Mouse (Mus musculus) CH12.LX (cell line): ENCODE results near the gene Rhof. TPM values are rescaled to one million over a fixed set of nuclear protein-coding genes. Genes with fewer than 3 reads are reported as not detected.

ENCODE experiments used
- DNase-seq: peaks from one replicate; pipeline ENCODE4 v3.0.0-alpha.2; 2013; ENCODE audit errors: extremely low read depth
- H3K27ac ChIP-seq: 2 replicates; pipeline ENCODE4 v1.5.1; 2012; ENCODE audit warnings: low read depth, mild to moderate bottlenecking, control low read depth, moderate library complexity; ENCODE audit not compliant: insufficient read depth
- H3K27me3 ChIP-seq: replicated peaks from 2 replicates; pipeline ENCODE3; 2012; ENCODE audit warnings: inconsistent platforms
- H3K36me3 ChIP-seq, 2 experiments: replicated peaks in 1 of 2; 2 replicates each; pipeline versions ENCODE3 to v1.6.1; 2012; ENCODE audit warnings: inconsistent platforms in 1 of 2, low read length in 1 of 2, mild to moderate bottlenecking in 1 of 2, mixed read lengths in 1 of 2, moderate library complexity in 1 of 2; ENCODE audit not compliant: control insufficient read depth in 1 of 2, insufficient read depth in 1 of 2
- H3K4me1 ChIP-seq, 2 experiments: 2 replicates each; pipeline ENCODE4 v1.6.1; 2012; ENCODE audit warnings: inconsistent platforms in 1 of 2, moderate library complexity in 1 of 2; ENCODE audit not compliant: insufficient read depth in 2 of 2, control insufficient read depth in 1 of 2
- H3K4me2 ChIP-seq: 2 replicates; pipeline ENCODE4 v1.6.1; 2012; ENCODE audit warnings: low read depth, mild to moderate bottlenecking, control low read depth; ENCODE audit not compliant: poor library complexity, insufficient read depth, severe bottlenecking
- H3K4me3 ChIP-seq, 3 experiments: fragments of 150-350 bp in 1 of 3; sonication (generic) in 1 of 3; replicated peaks in 1 of 3; 2 replicates each; pipeline versions ENCODE3 to v1.5.1; 2011 to 2012; ENCODE audit warnings: low read depth in 2 of 3, low read length in 2 of 3, mild to moderate bottlenecking in 2 of 3, moderate library complexity in 2 of 3, control low read depth in 1 of 3, improper control_type of control experiment in 1 of 3, inconsistent platforms in 1 of 3, mixed read lengths in 1 of 3; ENCODE audit not compliant: poor library complexity in 1 of 3
- H3K79me2 ChIP-seq: replicated peaks from 2 replicates; pipeline ENCODE4 v1.6.1; 2012; ENCODE audit warnings: mild to moderate bottlenecking, moderate library complexity; ENCODE audit not compliant: control insufficient read depth, poor library complexity, insufficient read depth, severe bottlenecking; ENCODE audit errors: extremely low read depth
- H3K9ac ChIP-seq: 2 replicates; pipeline ENCODE4 v1.6.1; 2012; ENCODE audit warnings: low read depth, mild to moderate bottlenecking, control low read depth, moderate library complexity; ENCODE audit not compliant: insufficient read depth
- H3K9me3 ChIP-seq: replicated peaks from 2 replicates; pipeline ENCODE3; 2012; ENCODE audit warnings: low read length, inconsistent platforms, mixed read lengths
- BHLHE40 ChIP-seq: IDR thresholded peaks from 2 replicates; pipeline ENCODE4 v1.6.1; 2011; ENCODE audit warnings: mild to moderate bottlenecking, low read depth, low read length, improper control_type of control experiment
- CHD1 ChIP-seq: IDR thresholded peaks from 2 replicates; pipeline ENCODE4 v1.6.1; 2012; ENCODE audit warnings: low read depth, low read length, improper control_type of control experiment, inconsistent platforms
- CHD2 ChIP-seq: IDR thresholded peaks from 2 replicates; pipeline ENCODE4 v1.6.1; 2011; ENCODE audit warnings: low read length, improper control_type of control experiment
- CTCF ChIP-seq, 2 experiments: IDR thresholded peaks in 1 of 2; conservative IDR thresholded peaks in 1 of 2; 2 replicates each; pipeline ENCODE4 v1.5.1; 2011 to 2012; ENCODE audit warnings: low read depth in 2 of 2, low read length in 2 of 2, improper control_type of control experiment in 1 of 2, inconsistent platforms in 1 of 2, mild to moderate bottlenecking in 1 of 2, moderate library complexity in 1 of 2
- E2F4 ChIP-seq: IDR thresholded peaks from 2 replicates; pipeline ENCODE4 v1.6.1; 2011; ENCODE audit warnings: low read depth, low read length, improper control_type of control experiment; ENCODE audit not compliant: insufficient replicate concordance
- ELF1 ChIP-seq: IDR thresholded peaks from 2 replicates; pipeline ENCODE4 v1.6.1; 2014; ENCODE audit warnings: low read depth, mild to moderate bottlenecking, inconsistent platforms, low read length, improper control_type of control experiment
- ETS1 ChIP-seq: conservative IDR thresholded peaks from 2 replicates; pipeline ENCODE4 v1.6.1; 2012; ENCODE audit warnings: low read depth, mild to moderate bottlenecking, inconsistent platforms, low read length, improper control_type of control experiment, moderate library complexity
- GABPA ChIP-seq: IDR thresholded peaks from 2 replicates; pipeline ENCODE4 v1.6.1; 2012; ENCODE audit warnings: low read depth, low read length, improper control_type of control experiment, inconsistent platforms; ENCODE audit not compliant: insufficient replicate concordance
- HCFC1 ChIP-seq: IDR thresholded peaks from 2 replicates; pipeline ENCODE4 v1.6.1; 2012; ENCODE audit warnings: low read depth, mild to moderate bottlenecking, inconsistent platforms, low read length, improper control_type of control experiment
- IRF4 ChIP-seq: IDR thresholded peaks from 2 replicates; pipeline ENCODE4 v1.6.1; 2014; ENCODE audit warnings: low read depth, mild to moderate bottlenecking, inconsistent platforms, low read length, improper control_type of control experiment
- JUN ChIP-seq: IDR thresholded peaks from 2 replicates; pipeline ENCODE4 v1.6.1; 2011; ENCODE audit warnings: low read depth, mild to moderate bottlenecking, low read length, improper control_type of control experiment, moderate library complexity; ENCODE audit not compliant: insufficient read depth
- JUND ChIP-seq: conservative IDR thresholded peaks from 2 replicates; pipeline ENCODE4 v1.6.1; 2011; ENCODE audit warnings: low read depth, low read length, improper control_type of control experiment
- KAT2A ChIP-seq: IDR thresholded peaks from 2 replicates; pipeline ENCODE4 v1.6.1; 2012; ENCODE audit warnings: low read length, improper control_type of control experiment, inconsistent platforms; ENCODE audit not compliant: insufficient replicate concordance
- MAFK ChIP-seq: IDR thresholded peaks from 2 replicates; pipeline ENCODE4 v1.6.1; 2011; ENCODE audit warnings: low read length, improper control_type of control experiment; ENCODE audit not compliant: insufficient replicate concordance
- MAX ChIP-seq: IDR thresholded peaks from 2 replicates; pipeline ENCODE4 v1.6.1; 2011; ENCODE audit warnings: low read length, improper control_type of control experiment
- MAZ ChIP-seq: IDR thresholded peaks from 2 replicates; pipeline ENCODE4 v1.6.1; 2012; ENCODE audit warnings: low read depth, mild to moderate bottlenecking, inconsistent platforms, low read length, improper control_type of control experiment, moderate library complexity
- MXI1 ChIP-seq: IDR thresholded peaks from 2 replicates; pipeline ENCODE4 v1.6.1; 2011; ENCODE audit warnings: mild to moderate bottlenecking, low read depth, low read length, improper control_type of control experiment
- MYC ChIP-seq: IDR thresholded peaks from 2 replicates; pipeline ENCODE4 v1.6.1; 2011; ENCODE audit warnings: low read depth, mild to moderate bottlenecking, improper control_type of control experiment, low read length
- NELFE ChIP-seq: IDR thresholded peaks from 2 replicates; pipeline ENCODE4 v1.6.1; 2011; ENCODE audit warnings: low read depth, low read length, improper control_type of control experiment
- NRF1 ChIP-seq: IDR thresholded peaks from 2 replicates; pipeline ENCODE4 v1.6.1; 2014; ENCODE audit warnings: low read depth, mild to moderate bottlenecking, inconsistent platforms, low read length, improper control_type of control experiment, moderate library complexity
- PAX5 ChIP-seq: IDR thresholded peaks from 2 replicates; pipeline ENCODE4 v1.6.1; 2012; ENCODE audit warnings: low read length, inconsistent platforms, mixed read lengths
- POLR2A ChIP-seq: IDR thresholded peaks from 2 replicates; pipeline ENCODE4 v1.6.1; 2011; ENCODE audit warnings: low read depth, mild to moderate bottlenecking, improper control_type of control experiment, low read length
- POLR2AphosphoS2 ChIP-seq: IDR thresholded peaks from 2 replicates; pipeline ENCODE4 v1.6.1; 2011; ENCODE audit warnings: low read depth, low read length, improper control_type of control experiment
- RAD21 ChIP-seq: IDR thresholded peaks from 2 replicates; pipeline ENCODE4 v1.6.1; 2011; ENCODE audit warnings: low read depth, mild to moderate bottlenecking, low read length, improper control_type of control experiment, moderate library complexity
- RCOR1 ChIP-seq: conservative IDR thresholded peaks from 2 replicates; pipeline ENCODE4 v1.6.1; 2012; ENCODE audit warnings: low read depth, mild to moderate bottlenecking, inconsistent platforms, low read length, improper control_type of control experiment
- SIN3A ChIP-seq: IDR thresholded peaks from 2 replicates; pipeline ENCODE4 v1.6.1; 2012; ENCODE audit warnings: low read length, improper control_type of control experiment, inconsistent platforms
- SMC3 ChIP-seq: IDR thresholded peaks from 2 replicates; pipeline ENCODE4 v1.6.1; 2011; ENCODE audit warnings: low read depth, low read length, improper control_type of control experiment
- TBP ChIP-seq: conservative IDR thresholded peaks from 2 replicates; pipeline ENCODE4 v1.6.1; 2011; ENCODE audit warnings: low read depth, low read length, improper control_type of control experiment
- TCF12 ChIP-seq: IDR thresholded peaks from 2 replicates; pipeline ENCODE4 v1.6.1; 2014; ENCODE audit warnings: low read depth, mild to moderate bottlenecking, inconsistent platforms, low read length, improper control_type of control experiment
- UBTF ChIP-seq: IDR thresholded peaks from 2 replicates; pipeline ENCODE4 v1.6.1; 2012; ENCODE audit warnings: low read depth, mild to moderate bottlenecking, inconsistent platforms, low read length, improper control_type of control experiment, moderate library complexity
- USF1 ChIP-seq: IDR thresholded peaks from 2 replicates; pipeline ENCODE4 v1.6.1; 2014; ENCODE audit warnings: low read depth, mild to moderate bottlenecking, inconsistent platforms, low read length, improper control_type of control experiment
- USF2 ChIP-seq: conservative IDR thresholded peaks from 2 replicates; pipeline ENCODE4 v1.6.1; 2011; ENCODE audit warnings: low read depth, low read length, improper control_type of control experiment
- ZC3H11A ChIP-seq: IDR thresholded peaks from 2 replicates; pipeline ENCODE4 v1.6.1; 2012; ENCODE audit warnings: low read depth, mild to moderate bottlenecking, inconsistent platforms, low read length, improper control_type of control experiment
- ZKSCAN1 ChIP-seq: IDR thresholded peaks from 2 replicates; pipeline ENCODE4 v1.6.1; 2012; ENCODE audit warnings: low read depth, inconsistent platforms, low read length, improper control_type of control experiment, borderline replicate concordance
- ZMIZ1 ChIP-seq: IDR thresholded peaks from 2 replicates; pipeline ENCODE4 v1.6.1; 2012; ENCODE audit warnings: low read depth, mild to moderate bottlenecking, inconsistent platforms, low read length, improper control_type of control experiment
- ZNF384 ChIP-seq: IDR thresholded peaks from 2 replicates; pipeline ENCODE4 v1.6.1; 2012; ENCODE audit warnings: low read depth, low read length, improper control_type of control experiment, inconsistent platforms
- dilution Hi-C: fragments of 300-500 bp; cut with MboI; formaldehyde crosslinking; loops from 2 replicates; pipeline ENCODE4 v1.14.3; 2020; ENCODE audit warnings: low sequenced_read_pairs; ENCODE audit not compliant: extremely low pct_unique_long_range_greater_than_20kb, extremely low pct_ligation_motif_present
- in situ Hi-C: fragments of 300-500 bp; cut with MboI; formaldehyde crosslinking; loops from 3 replicates; pipeline ENCODE4 v1.14.3; 2019; ENCODE audit warnings: low sequenced_read_pairs, low pct_ligation_motif_present, low pct_unique_long_range_greater_than_20kb, mixed read lengths
- polyA plus RNA-seq: library from polyadenylated mRNA; unstranded; fragments of >175 nt; gene quantifications from 2 replicates; pipeline ENCODE4 v1.2.1, GENCODE M21; 2012; ENCODE audit warnings: low read depth; ENCODE audit not compliant: insufficient read length
- total RNA-seq, 2 experiments: library from RNA; depleted of rRNA; stranded (reverse); fragments of 300-350 nt in 1 of 2; fragments of >200 nt in 1 of 2; gene quantifications; 2 replicates each; pipeline ENCODE4 v1.2.3; 2012 to 2014

The Rhof gene
- total and polyA plus RNA-seq, 3 experiments: 33.6 to 56.9 (median 45.4) TPM

- in situ Hi-C loops: no loop called here
- dilution Hi-C loops: no loop called here
- H3K4me3 ChIP-seq: peak overlapping the region; percentile 15 to 58 (median 48)
- H3K9ac ChIP-seq: peak overlapping the region; percentile 72
- no peaks in the 10 kb centered on the region for H3K79me2 ChIP-seq
- H3K27ac ChIP-seq: no peak overlapping the region
- H3K4me1 ChIP-seq: peaks cover 3 to 13% of the 10 kb centered on the region in 2 experiments
- H3K27me3 ChIP-seq: no peaks in the 10 kb centered on the region
- DNase-seq: peak; percentile 100
- no peaks in the 10 kb centered on the region for H3K9me3 ChIP-seq
- TF ChIP-seq BHLHE40 (peak; percentile 98; the same call in 1 of the 2 replicates), ELF1 (peak; percentile 100), E2F4 (peak; percentile 72; the same call in 1 of the 2 replicates), ZC3H11A (no peak), TCF12 (peak; percentile 80), SIN3A (no peak; the same call in 1 of the 2 replicates), JUND (peak; percentile 80), NELFE (peak; percentile 87), MAX (peak; percentile 81), ETS1 (peak; percentile 42), CHD1 (no peak), ZNF384 (peak; percentile 99), CTCF (conservative IDR thresholded peaks at IDR 0.05 in 1 of 2, IDR thresholded peaks at IDR 0.05 in 1 of 2; ENCODE audit: low read depth in 2 of 2, low read length in 2 of 2) (peak in 1 of 2 experiments; percentile 48; a peak in 2 of 4 replicates), ZMIZ1 (peak; percentile 48; the same call in 1 of the 2 replicates), TBP (peak; percentile 33; the same call in 1 of the 2 replicates), MAZ (peak; percentile 48; the same call in 1 of the 2 replicates), UBTF (0 out of 2 replicates have a peak, but pooled peaks have one; percentile 27), KAT2A (no peak), GABPA (no peak), JUN (peak; percentile 78), MYC (peak; percentile 90; the same call in 1 of the 2 replicates), USF2 (peak; percentile 65), IRF4 (peak; percentile 74), RAD21 (no peak), HCFC1 (peak; percentile 78), POLR2AphosphoS2 (no peak), USF1 (peak; percentile 85; the same call in 1 of the 2 replicates), MAFK (no peak), RCOR1 (no peak), NRF1 (peak; percentile 98), MXI1 (peak; percentile 89), POLR2A (peak; percentile 81), ZKSCAN1 (no peak), CHD2 (peak; percentile 94), PAX5 (no peak), SMC3 (no peak)
- TF ChIP-seq, all 38 proteins: peak for 24
- Histone ChIP-seq H3K36me3 (no peaks in the 10 kb centered on the region), H3K4me2 (no peak overlapping the region)
Observed at GRCm38 (mm10) chr5:123057366-123058250, 74.9 kb downstream of the Rhof start.
